Mouse (Mus musculus) ES-E14 (cell line): ENCODE measurements around the gene Hmgb1. TPM values are rescaled to one million over a fixed set of nuclear protein-coding genes. Genes with fewer than 3 reads are reported as not detected.

Experiments used
- DNase-seq: peaks from one replicate; pipeline ENCODE4 v3.0.0-alpha.2; 2013; ENCODE audit warnings: low read depth, low spot score
- H3K27ac ChIP-seq: 2 replicates; pipeline ENCODE4 v1.5.1; 2012; ENCODE audit warnings: low read depth, mild to moderate bottlenecking, low read length, moderate library complexity, mixed read lengths; ENCODE audit not compliant: poor library complexity, insufficient read depth, severe bottlenecking
- H3K36me3 ChIP-seq: 2 replicates; pipeline ENCODE4 v1.6.1; 2012; ENCODE audit warnings: mild to moderate bottlenecking, low read length, moderate library complexity, mixed read lengths; ENCODE audit not compliant: control insufficient read depth, poor library complexity, insufficient read depth, severe bottlenecking
- H3K4me1 ChIP-seq, 2 experiments: fragments of 150-350 bp in 1 of 2; sonication (generic) in 1 of 2; 2 replicates each; pipeline ENCODE4 v1.6.1; 2012; ENCODE audit warnings: low read length in 2 of 2, mild to moderate bottlenecking in 1 of 2, mixed read lengths in 1 of 2; ENCODE audit not compliant: control insufficient read depth in 2 of 2, insufficient read depth in 2 of 2, poor library complexity in 1 of 2
- H3K4me3 ChIP-seq, 2 experiments: fragments of 150-350 bp in 1 of 2; sonication (generic) in 1 of 2; 2 replicates each; pipeline ENCODE4 v1.5.1; 2012; ENCODE audit warnings: low read length in 2 of 2, low read depth in 1 of 2, mild to moderate bottlenecking in 1 of 2, mixed read lengths in 1 of 2; ENCODE audit not compliant: insufficient read depth in 1 of 2, poor library complexity in 1 of 2, severe bottlenecking in 1 of 2
- H3K9ac ChIP-seq: 2 replicates; pipeline ENCODE4 v1.6.1; 2012; ENCODE audit warnings: low read depth, mild to moderate bottlenecking, low read length, mixed read lengths; ENCODE audit not compliant: poor library complexity, insufficient read depth, severe bottlenecking
- H3K9me3 ChIP-seq: fragments of 150-350 bp; sonication (generic); 2 replicates; pipeline ENCODE4 v1.6.1; 2012; ENCODE audit warnings: low read depth, mild to moderate bottlenecking, low read length; ENCODE audit not compliant: control insufficient read depth, insufficient read depth
- CHD2 ChIP-seq: IDR thresholded peaks from 2 replicates; pipeline ENCODE4 v1.6.1; 2014; ENCODE audit warnings: mild to moderate bottlenecking, low read depth, low read length, inconsistent platforms
- HCFC1 ChIP-seq: IDR thresholded peaks from 2 replicates; pipeline ENCODE4 v1.6.1; 2012; ENCODE audit warnings: low read length, inconsistent platforms, borderline replicate concordance; ENCODE audit not compliant: insufficient read depth
- MAFK ChIP-seq: IDR thresholded peaks from 2 replicates; pipeline ENCODE4 v1.6.1; 2014; ENCODE audit warnings: mild to moderate bottlenecking, low read depth, low read length, inconsistent platforms; ENCODE audit not compliant: insufficient read depth
- ZC3H11A ChIP-seq: IDR thresholded peaks from 2 replicates; pipeline ENCODE4 v1.6.1; 2012; ENCODE audit warnings: low read depth, mild to moderate bottlenecking, inconsistent platforms, low read length, borderline replicate concordance
- ZNF384 ChIP-seq: IDR thresholded peaks from 2 replicates; pipeline ENCODE4 v1.6.1; 2012; ENCODE audit warnings: low read depth, low read length, inconsistent platforms
- in situ Hi-C, 2 experiments: fragments of 600-800 bp; cut with MboI; formaldehyde crosslinking; loops; one replicate each; pipeline ENCODE4 v1.15.1; 2025; ENCODE audit warnings: low sequenced_read_pairs in 2 of 2, inconsistent platforms in 1 of 2; ENCODE audit not compliant: unreplicated experiment in 2 of 2
- total RNA-seq: library from RNA; depleted of rRNA; stranded (reverse); fragments of 300-350 nt; gene quantifications from 2 replicates; pipeline ENCODE4 v1.2.3, GENCODE M21; 2012

Hmgb1 gene
- total RNA-seq, 1 experiment = 350 TPM

GRCm38 (mm10) chr5:149152774-149153155 is 31.5 kb downstream of the Hmgb1 start:
- in situ Hi-C loops = no loop called here
- H3K9ac ChIP-seq = peak overlapping the region; percentile 14; the same call in 1 of the 2 replicates
- H3K4me3 ChIP-seq = peak overlapping the region in 1 of 2 experiments; percentile 2; a peak in 1 of 4 replicates
- no peaks in the 10 kb centered on the region for H3K9me3 ChIP-seq
- TF ChIP-seq HCFC1 = no peak
- TF ChIP-seq ZC3H11A = no peak
- TF ChIP-seq MAFK = no peak
- no peak for TF ChIP-seq ZNF384
- no peak for TF ChIP-seq CHD2
- no peak for DNase-seq
- H3K36me3 ChIP-seq = peaks cover 2% of the 10 kb centered on the region; the same call in 1 of the 2 replicates
- H3K27ac ChIP-seq = no peak overlapping the region
- H3K4me1 ChIP-seq = peaks cover 0 to 3% of the 10 kb centered on the region in 2 experiments; a peak in 1 of 4 replicates

DNA sequence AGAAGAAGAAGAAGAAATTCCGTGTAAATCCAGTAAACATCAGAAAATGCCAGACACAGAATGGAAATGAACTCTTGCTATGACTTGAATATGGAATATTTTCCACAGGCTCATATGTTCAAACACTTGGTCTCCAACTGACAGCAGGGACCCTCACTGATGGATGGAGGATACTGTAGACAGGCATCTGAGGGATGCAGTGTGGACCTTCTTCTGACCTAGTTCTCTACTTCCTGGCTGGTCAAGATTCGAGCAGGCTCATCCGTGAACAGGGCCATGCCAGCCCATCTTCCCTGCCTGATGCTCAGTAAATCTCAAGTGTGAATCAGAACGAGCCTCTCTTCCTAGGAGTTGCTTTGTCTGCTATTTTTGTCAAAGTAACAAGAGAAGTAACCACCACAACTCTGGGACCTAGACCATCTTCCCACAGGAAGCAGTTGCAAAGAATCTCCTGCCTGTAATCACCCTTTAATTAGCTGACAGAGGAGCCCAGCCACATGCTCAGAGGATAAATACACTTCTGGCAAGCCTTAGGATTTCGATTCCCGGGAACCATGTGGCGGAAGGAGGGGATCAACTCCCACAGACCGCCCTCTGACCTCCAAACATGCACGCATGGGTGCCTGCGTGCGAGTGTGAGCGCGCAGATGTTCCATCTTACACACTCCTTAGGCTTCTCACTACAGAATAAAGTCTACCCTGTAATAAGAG is 32.1 kb downstream of the Hmgb1 start:
- peaks cover 2% of the 10 kb centered on the region; the same call in 1 of the 2 replicates for H3K36me3 ChIP-seq
- no peaks in the 10 kb centered on the region for H3K9me3 ChIP-seq
- peak overlapping the region; percentile 14; the same call in 1 of the 2 replicates for H3K9ac ChIP-seq
- H3K4me3 ChIP-seq = peak overlapping the region in 1 of 2 experiments; percentile 2; a peak in 1 of 4 replicates
- DNase-seq = no peak
- TF ChIP-seq HCFC1 = no peak
- TF ChIP-seq ZNF384 = no peak
- TF ChIP-seq CHD2 = no peak
- TF ChIP-seq ZC3H11A = no peak
- TF ChIP-seq MAFK = no peak
- in situ Hi-C loops = no loop called here
- no peak overlapping the region for H3K27ac ChIP-seq
- peaks cover 0 to 3% of the 10 kb centered on the region in 2 experiments; a peak in 1 of 4 replicates for H3K4me1 ChIP-seq

DNA sequence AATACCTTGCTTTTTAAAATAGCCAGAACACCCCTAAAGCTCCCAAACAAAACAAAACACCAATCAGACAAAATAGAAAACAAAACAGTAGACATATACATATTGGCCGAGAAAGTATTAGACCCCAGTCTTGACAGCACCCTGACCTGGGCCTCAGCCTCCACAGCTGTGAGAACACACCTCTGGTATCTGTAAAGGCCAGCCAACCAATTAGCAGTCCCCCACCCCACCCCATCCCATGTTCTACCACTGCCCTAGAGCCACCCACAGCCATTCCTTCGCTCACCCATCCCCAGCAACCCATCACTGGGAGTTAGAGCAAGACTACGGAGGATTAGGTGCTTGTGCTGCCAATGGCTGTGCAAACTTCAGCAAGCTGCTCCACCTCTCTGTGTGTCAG is 33.4 kb downstream of the Hmgb1 start:
- in situ Hi-C loops = no loop called here
- H3K4me1 ChIP-seq = no peaks in the 10 kb centered on the region; a peak in 1 of 4 replicates
- H3K9me3 ChIP-seq = no peaks in the 10 kb centered on the region
- no peak for DNase-seq
- H3K9ac ChIP-seq = no peak overlapping the region
- TF ChIP-seq MAFK (no peak), CHD2 (no peak), ZNF384 (no peak)
- H3K27ac ChIP-seq = no peak overlapping the region
- no peaks in the 10 kb centered on the region for H3K36me3 ChIP-seq
- H3K4me3 ChIP-seq = no peak overlapping the region

DNA sequence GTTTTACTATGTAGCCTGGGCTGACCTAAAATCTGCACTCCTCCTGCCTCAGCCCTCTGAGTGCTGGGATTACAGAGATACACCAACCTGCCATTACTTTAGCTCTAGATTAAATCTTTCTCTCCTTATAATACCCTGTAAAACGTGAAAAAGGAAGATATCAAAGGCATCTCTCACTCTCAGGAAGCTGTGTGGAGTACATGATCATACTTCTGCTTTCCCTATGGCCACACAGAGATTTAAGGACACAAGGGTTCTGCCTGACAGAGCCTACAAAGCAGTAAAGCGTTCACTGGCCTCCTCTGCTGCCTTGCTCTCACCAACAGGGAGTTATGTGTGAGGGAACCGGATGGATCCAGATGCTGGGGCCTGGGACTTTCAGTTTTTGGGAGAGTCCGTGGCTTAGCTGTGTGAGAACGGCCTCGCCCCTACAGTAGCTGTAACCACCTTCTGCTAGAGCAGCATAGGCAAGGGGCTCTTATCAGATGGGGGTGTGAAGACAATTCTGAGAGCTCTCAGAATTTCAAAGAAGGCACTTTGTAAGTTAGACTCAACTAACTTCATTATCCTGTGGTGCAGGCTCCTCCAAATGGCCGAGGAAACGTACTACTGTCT is 36.8 kb downstream of the Hmgb1 start:
- peaks cover 0 to 2% of the 10 kb centered on the region in 2 experiments; a peak in 1 of 4 replicates for H3K4me1 ChIP-seq
- DNase-seq = no peak
- H3K9me3 ChIP-seq = no peaks in the 10 kb centered on the region
- in situ Hi-C loops = no loop called here
- TF ChIP-seq CHD2 (no peak), HCFC1 (no peak), ZC3H11A (no peak), ZNF384 (no peak), MAFK (no peak)
- no peak overlapping the region for H3K9ac ChIP-seq
- no peak overlapping the region for H3K4me3 ChIP-seq
- no peak overlapping the region for H3K27ac ChIP-seq
- H3K36me3 ChIP-seq = no peaks in the 10 kb centered on the region
